Mouse (Mus musculus): ENCODE measurements around the gene Clstn3. TPM values are rescaled to one million over a fixed set of nuclear protein-coding genes. Genes with fewer than 3 reads are reported as not detected.

Gene Clstn3
- polyA plus RNA-seq, 1 experiment from 2014 or later: 10.3 TPM

DNA sequence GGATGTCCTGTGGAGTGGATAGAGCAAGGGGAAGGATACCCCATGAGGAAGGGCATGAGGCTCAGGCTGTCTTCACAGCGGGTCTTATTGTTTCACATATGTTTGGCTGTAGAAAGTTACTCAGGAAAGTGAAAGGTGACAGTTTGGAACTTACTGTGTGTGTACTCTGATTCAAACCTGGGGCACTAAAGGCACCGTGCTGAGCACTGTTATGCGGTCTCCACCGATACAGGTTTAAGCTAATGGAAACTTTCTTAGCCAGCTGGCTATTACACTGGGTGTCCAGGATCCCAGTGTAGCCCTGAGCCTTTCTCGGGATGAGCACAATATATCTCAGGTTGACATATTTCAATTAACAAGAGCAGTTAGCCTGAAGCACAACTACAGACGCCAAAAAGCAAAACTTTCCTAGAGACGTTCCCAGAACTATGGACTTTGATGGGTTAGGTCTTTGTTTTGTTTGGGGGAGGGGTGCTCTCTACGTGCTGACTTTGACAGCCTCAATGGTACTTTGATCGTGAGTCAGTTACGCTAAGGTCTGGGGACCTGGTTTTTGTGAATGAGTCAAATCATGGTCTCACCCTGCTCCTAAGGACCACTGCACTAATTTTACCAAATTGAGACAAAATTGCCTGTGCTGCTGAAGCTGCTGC lies 35.4 kb upstream of the Clstn3 start:
- H3K9me3 ChIP-seq (ENCODE audit: control insufficient read depth, low read length): no peaks in the 10 kb centered on the region
- no peak overlapping the region for H3K4me2 ChIP-seq

DNA sequence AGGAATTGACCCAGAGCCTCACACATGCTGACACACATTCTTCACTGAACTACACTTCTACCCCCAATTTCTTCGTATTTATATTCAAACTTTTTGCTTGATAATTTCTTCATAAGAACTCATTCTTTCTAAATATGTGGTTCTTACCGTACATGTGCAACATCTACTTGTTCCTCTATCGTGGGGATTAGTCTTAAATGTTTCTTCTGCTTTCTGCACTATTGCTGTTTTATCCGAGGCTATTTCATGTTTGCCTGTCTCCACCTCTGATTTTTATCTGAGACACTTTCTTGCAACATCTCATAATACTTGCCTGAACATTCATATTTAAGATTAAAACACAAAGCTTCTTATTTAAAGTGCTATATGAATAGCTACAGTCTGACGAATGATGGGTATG lies 31.5 kb upstream of the Clstn3 start:
- 92% methylated on average over 5 of the region's 5 CpGs for WGBS
- ATAC-seq (ENCODE audit: low FRiP score) (no peak), DNase-seq (ENCODE audit: low spot score, missing footprints) (peak; percentile 2)
- Histone ChIP-seq H3K27ac (ENCODE audit: low read depth, low read length) (no peak overlapping the region), H3K4me2 (no peak overlapping the region), H3K9me3 (ENCODE audit: control insufficient read depth, low read length) (no peaks in the 10 kb centered on the region), H3K4me3 (ENCODE audit: low read depth, low read length) (no peak overlapping the region), H3K4me1 (ENCODE audit: control insufficient read depth, insufficient read depth, low read length) (no peaks in the 10 kb centered on the region), H3K36me3 (ENCODE audit: control insufficient read depth, insufficient read depth, low read length) (no peaks in the 10 kb centered on the region), H3K27me3 (ENCODE audit: control insufficient read depth, insufficient read depth, low read length) (no peaks in the 10 kb centered on the region), H3K9ac (ENCODE audit: low read length) (no peak overlapping the region)

More for the DNA sequence above, 35.4 kb upstream of the Clstn3 start:
- Histone ChIP-seq H3K4me1 (ENCODE audit: control insufficient read depth, insufficient read depth, low read length) (no peaks in the 10 kb centered on the region), H3K9ac (ENCODE audit: low read length) (no peak overlapping the region), H3K27me3 (ENCODE audit: control insufficient read depth, insufficient read depth, low read length) (no peaks in the 10 kb centered on the region), H3K4me3 (ENCODE audit: low read depth, low read length) (no peak overlapping the region), H3K27ac (ENCODE audit: low read depth, low read length) (no peak overlapping the region), H3K36me3 (ENCODE audit: control insufficient read depth, insufficient read depth, low read length) (no peaks in the 10 kb centered on the region)
- ATAC-seq (ENCODE audit: low FRiP score) (no peak), DNase-seq (ENCODE audit: low spot score, missing footprints) (no peak)
- 47% methylated on average over 10 of the region's 10 CpGs for WGBS

DNA sequence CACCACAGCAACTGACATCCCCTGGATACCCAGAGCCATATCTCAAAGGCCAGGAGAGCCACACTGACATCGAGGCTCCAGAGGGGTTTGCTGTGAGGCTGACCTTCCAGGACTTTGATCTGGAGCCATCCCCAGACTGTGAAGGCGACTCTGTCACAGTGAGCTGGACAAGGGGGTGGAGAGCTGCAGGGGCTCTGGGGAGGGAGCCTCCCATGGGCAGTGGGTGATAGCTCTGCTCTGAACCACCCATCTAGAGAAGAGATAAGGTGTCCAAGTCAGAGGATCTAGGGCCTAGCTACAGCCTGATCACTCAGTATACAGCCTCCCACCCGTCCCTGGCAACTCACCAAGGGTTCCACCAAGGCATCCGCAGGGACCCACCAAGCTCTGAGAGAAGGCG lies 29.3 kb upstream of the Clstn3 start:
- Histone ChIP-seq H3K4me3 (ENCODE audit: low read depth, low read length) (no peak overlapping the region), H3K27ac (ENCODE audit: low read depth, low read length) (no peak overlapping the region), H3K36me3 (ENCODE audit: control insufficient read depth, insufficient read depth, low read length) (no peaks in the 10 kb centered on the region), H3K9ac (ENCODE audit: low read length) (no peak overlapping the region), H3K4me1 (ENCODE audit: control insufficient read depth, insufficient read depth, low read length) (no peaks in the 10 kb centered on the region), H3K4me2 (no peak overlapping the region), H3K9me3 (ENCODE audit: control insufficient read depth, low read length) (no peaks in the 10 kb centered on the region), H3K27me3 (ENCODE audit: control insufficient read depth, insufficient read depth, low read length) (no peaks in the 10 kb centered on the region)
- WGBS: 81% methylated on average over 5 of the region's 5 CpGs
- DNase-seq (ENCODE audit: low spot score, missing footprints) (no peak), ATAC-seq (ENCODE audit: low FRiP score) (peak; percentile 45; the same call in 1 of the 2 replicates)

DNA sequence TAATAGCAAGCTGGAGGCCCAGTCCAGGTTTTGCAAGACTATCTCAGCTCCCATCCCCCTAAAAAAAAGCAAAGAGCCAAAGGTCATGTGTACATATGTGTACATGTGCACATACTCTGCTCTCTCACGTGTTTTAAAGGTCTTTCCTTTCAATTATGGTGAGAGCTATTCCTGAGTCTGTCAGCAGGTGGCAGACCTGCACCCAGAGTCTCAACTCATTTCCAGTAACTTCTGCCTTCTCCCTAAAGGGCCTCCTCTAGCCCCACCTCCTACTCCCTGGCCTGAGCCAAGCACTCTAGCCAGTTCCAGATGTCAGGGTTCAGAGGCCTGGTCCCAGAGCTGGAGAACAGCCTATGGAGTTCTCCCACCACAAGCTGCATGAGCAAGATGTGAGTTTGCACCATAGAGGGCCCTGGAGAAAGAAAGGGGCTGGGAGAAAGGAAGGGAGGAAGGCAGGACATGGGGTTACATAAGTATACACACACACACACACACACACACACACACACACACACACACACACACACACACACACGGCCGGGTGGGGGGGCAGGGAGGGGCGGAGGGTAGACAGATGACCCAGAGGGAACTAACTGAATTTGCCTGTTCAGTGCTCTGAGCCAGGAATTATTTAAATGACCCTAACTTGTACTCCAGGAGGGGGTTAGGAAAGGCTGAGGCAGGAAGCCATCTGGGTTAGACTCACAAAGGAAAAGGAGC lies 28.4 kb upstream of the Clstn3 start, which contains the start of gene C1rl:
Gene C1rl, plus strand, starts transcription at position 272 of the 720 bp plus-strand sequence.
- no peak within 1 kb of the TSS for H3K9ac ChIP-seq (ENCODE audit: low read length)
- ATAC-seq (ENCODE audit: low FRiP score): peak; percentile 82
- H3K4me3 ChIP-seq (ENCODE audit: low read depth, low read length): no peak within 1 kb of the TSS
- peak; percentile 97 for DNase-seq (ENCODE audit: low spot score, missing footprints)
- no peaks in the 10 kb centered on the region for H3K4me1 ChIP-seq (ENCODE audit: control insufficient read depth, insufficient read depth, low read length)
- WGBS: 47% methylated on average over 2 of the region's 4 CpGs
- no peaks in the 10 kb centered on the region for H3K27me3 ChIP-seq (ENCODE audit: control insufficient read depth, insufficient read depth, low read length)
- H3K36me3 ChIP-seq (ENCODE audit: control insufficient read depth, insufficient read depth, low read length): no peaks in the 10 kb centered on the region
- H3K27ac ChIP-seq (ENCODE audit: low read depth, low read length): no peak within 1 kb of the TSS
- no peaks in the 10 kb centered on the region for H3K9me3 ChIP-seq (ENCODE audit: control insufficient read depth, low read length)
- H3K4me2 ChIP-seq: no peak within 1 kb of the TSS

DNA sequence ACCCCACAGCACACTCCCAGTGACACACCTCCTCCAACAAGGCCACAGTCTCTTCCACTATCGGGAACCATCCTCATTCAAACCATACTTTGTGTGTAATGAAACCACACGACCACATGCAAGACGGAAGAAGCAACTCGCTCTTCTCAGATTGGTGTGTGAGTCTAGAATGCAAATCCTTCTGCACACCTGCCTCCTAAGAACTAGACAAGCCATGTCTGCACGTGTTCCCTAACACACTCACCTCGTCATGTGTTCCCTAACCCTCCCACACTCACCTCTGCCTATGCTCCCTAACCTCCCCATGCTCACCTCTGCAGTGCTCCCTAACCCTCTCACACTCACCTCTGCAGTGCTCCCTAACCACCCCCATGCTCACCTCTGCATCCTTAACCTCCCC lies 26.8 kb upstream of the Clstn3 start:
- no peaks in the 10 kb centered on the region for H3K27me3 ChIP-seq (ENCODE audit: control insufficient read depth, insufficient read depth, low read length)
- no peak overlapping the region for H3K27ac ChIP-seq (ENCODE audit: low read depth, low read length)
- H3K4me1 ChIP-seq (ENCODE audit: control insufficient read depth, insufficient read depth, low read length): no peaks in the 10 kb centered on the region
- H3K9me3 ChIP-seq (ENCODE audit: control insufficient read depth, low read length): no peaks in the 10 kb centered on the region
- DNase-seq (ENCODE audit: low spot score, missing footprints): peak; percentile 35
- 82% methylated on average over 6 of the region's 6 CpGs for WGBS
- ATAC-seq (ENCODE audit: low FRiP score): no peak
- H3K9ac ChIP-seq (ENCODE audit: low read length): no peak overlapping the region
- H3K4me3 ChIP-seq (ENCODE audit: low read depth, low read length): no peak overlapping the region
- H3K4me2 ChIP-seq: no peak overlapping the region
- no peaks in the 10 kb centered on the region for H3K36me3 ChIP-seq (ENCODE audit: control insufficient read depth, insufficient read depth, low read length)

DNA sequence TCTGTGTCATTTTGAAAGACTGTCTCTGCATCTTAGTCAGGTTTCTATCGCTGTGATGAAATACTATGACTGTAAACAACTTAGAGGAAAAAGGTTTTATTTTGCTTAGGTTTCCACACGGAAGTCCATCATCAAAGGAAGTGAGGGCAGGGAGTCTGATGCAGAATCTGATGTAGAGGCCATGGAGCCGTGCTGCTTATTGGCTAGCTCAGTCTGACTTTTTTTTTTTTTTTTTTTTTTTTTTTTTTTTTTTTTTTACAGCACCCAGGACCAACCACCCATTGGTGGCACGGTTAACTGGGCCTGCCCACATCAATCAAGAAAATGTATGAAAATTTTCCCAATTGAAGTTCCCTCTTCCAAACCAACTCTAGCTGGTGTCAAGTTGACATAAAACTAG lies 24.4 kb upstream of the Clstn3 start:
- H3K4me3 ChIP-seq (ENCODE audit: low read depth, low read length): no peak overlapping the region
- no peaks in the 10 kb centered on the region for H3K27me3 ChIP-seq (ENCODE audit: control insufficient read depth, insufficient read depth, low read length)
- no peak overlapping the region for H3K9ac ChIP-seq (ENCODE audit: low read length)
- no peak overlapping the region for H3K27ac ChIP-seq (ENCODE audit: low read depth, low read length)
- 86% methylated on average over 4 of the region's 4 CpGs for WGBS
- DNase-seq (ENCODE audit: low spot score, missing footprints) (no peak), ATAC-seq (ENCODE audit: low FRiP score) (no peak)
- no peak overlapping the region for H3K4me2 ChIP-seq
- H3K4me1 ChIP-seq (ENCODE audit: control insufficient read depth, insufficient read depth, low read length): no peaks in the 10 kb centered on the region
- H3K9me3 ChIP-seq (ENCODE audit: control insufficient read depth, low read length): no peaks in the 10 kb centered on the region
- H3K36me3 ChIP-seq (ENCODE audit: control insufficient read depth, insufficient read depth, low read length): no peaks in the 10 kb centered on the region

DNA sequence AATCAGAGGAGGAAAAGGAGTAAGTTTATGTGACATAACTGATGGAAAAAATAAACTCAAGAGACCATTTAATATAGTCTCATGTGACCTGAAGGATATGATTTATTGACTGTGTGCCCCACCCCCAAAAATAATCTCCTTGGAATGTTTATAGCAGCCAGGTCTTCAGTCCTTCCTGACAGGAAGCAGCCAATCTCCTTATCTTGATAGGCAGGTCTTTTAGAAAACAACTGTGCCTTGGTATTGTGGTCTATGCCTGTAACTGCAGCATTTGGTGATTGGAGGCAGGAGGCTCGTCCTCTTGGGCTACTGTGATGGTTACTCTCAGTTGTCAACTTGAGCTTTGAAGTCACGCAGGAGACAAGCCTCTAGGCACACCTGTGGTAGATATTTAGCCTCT lies 22.9 kb upstream of the Clstn3 start:
- Histone ChIP-seq H3K36me3 (ENCODE audit: control insufficient read depth, insufficient read depth, low read length) (no peaks in the 10 kb centered on the region), H3K27ac (ENCODE audit: low read depth, low read length) (no peak overlapping the region), H3K9ac (ENCODE audit: low read length) (no peak overlapping the region), H3K4me1 (ENCODE audit: control insufficient read depth, insufficient read depth, low read length) (no peaks in the 10 kb centered on the region), H3K9me3 (ENCODE audit: control insufficient read depth, low read length) (no peaks in the 10 kb centered on the region), H3K27me3 (ENCODE audit: control insufficient read depth, insufficient read depth, low read length) (no peaks in the 10 kb centered on the region), H3K4me3 (ENCODE audit: low read depth, low read length) (no peak overlapping the region), H3K4me2 (no peak overlapping the region)
- ATAC-seq (ENCODE audit: low FRiP score) (no peak), DNase-seq (ENCODE audit: low spot score, missing footprints) (no peak)
- 60% methylated on average over 2 of the region's 2 CpGs for WGBS

DNA sequence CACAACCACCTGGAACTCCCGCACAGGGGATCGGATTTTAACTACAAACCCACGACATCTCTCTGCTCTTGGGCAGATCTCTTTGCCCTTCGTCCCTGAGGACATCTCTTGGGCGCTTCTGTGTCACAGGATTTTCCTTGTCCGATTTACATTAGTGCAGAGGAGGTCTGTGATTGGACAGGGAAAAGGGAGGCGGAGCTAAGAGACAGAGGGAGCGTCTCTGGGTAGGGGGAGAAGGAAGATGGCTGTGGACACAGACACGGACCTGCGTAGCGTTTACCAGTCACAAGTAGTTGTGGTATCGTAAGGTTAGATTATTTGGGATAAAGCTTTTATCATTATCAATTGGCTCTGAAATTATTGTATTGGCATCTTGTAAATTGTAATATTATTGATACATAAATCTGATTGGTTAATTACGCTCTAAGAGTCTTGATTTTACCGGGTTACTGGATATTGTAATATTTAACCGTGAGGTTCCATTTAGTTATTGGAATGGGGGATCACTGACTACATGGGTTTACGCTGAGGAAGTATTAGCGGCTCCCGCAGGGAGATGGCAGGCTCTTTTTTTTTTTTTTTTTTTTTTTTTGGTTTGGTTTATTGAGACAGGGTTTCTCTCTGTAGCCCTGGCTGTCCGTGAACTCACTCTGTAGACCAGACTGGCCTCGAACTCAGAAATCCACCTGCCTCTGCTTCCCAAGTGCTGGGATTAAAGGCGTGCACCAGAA lies 21.0 kb upstream of the Clstn3 start:
- H3K4me3 ChIP-seq (ENCODE audit: low read depth, low read length): no peak overlapping the region; the same call in 1 of the 2 replicates

DNA sequence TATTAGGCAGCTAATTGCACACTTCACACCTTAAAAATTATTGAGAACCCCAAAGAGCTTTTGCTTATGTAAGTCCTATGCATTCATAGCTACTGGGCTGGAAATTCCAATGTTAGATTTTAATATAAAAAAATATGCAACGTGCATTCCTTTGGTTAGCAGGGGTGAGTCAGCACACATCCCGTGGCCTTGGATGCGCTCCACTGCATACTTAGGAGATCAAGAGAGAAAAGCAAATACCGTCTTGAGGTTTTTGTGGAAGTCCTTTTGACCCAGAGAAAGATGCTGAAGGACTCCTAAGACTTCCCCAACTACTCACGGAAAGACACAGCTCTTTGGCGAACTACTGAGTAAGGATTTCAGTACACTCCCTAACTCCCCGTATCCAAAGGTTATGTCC lies 20.3 kb upstream of the Clstn3 start:
- Histone ChIP-seq H3K9ac (ENCODE audit: low read length) (no peak overlapping the region), H3K4me1 (ENCODE audit: control insufficient read depth, insufficient read depth, low read length) (no peaks in the 10 kb centered on the region), H3K4me3 (ENCODE audit: low read depth, low read length) (no peak overlapping the region), H3K27ac (ENCODE audit: low read depth, low read length) (no peak overlapping the region), H3K4me2 (no peak overlapping the region; the same call in 1 of the 2 replicates), H3K9me3 (ENCODE audit: control insufficient read depth, low read length) (no peaks in the 10 kb centered on the region), H3K36me3 (ENCODE audit: control insufficient read depth, insufficient read depth, low read length) (no peaks in the 10 kb centered on the region), H3K27me3 (ENCODE audit: control insufficient read depth, insufficient read depth, low read length) (no peaks in the 10 kb centered on the region)
- ATAC-seq (ENCODE audit: low FRiP score) (no peak), DNase-seq (ENCODE audit: low spot score, missing footprints) (no peak)
- 82% methylated on average over 7 of the region's 7 CpGs for WGBS

More for the DNA sequence above, 21.0 kb upstream of the Clstn3 start:
- Histone ChIP-seq H3K27me3 (ENCODE audit: control insufficient read depth, insufficient read depth, low read length) (no peaks in the 10 kb centered on the region), H3K9me3 (ENCODE audit: control insufficient read depth, low read length) (no peaks in the 10 kb centered on the region), H3K4me2 (peak overlapping the region; percentile 39), H3K4me1 (ENCODE audit: control insufficient read depth, insufficient read depth, low read length) (no peaks in the 10 kb centered on the region), H3K27ac (ENCODE audit: low read depth, low read length) (no peak overlapping the region), H3K36me3 (ENCODE audit: control insufficient read depth, insufficient read depth, low read length) (no peaks in the 10 kb centered on the region), H3K9ac (ENCODE audit: low read length) (peak overlapping the region; percentile 28; the same call in 1 of the 2 replicates)
- DNase-seq (ENCODE audit: low spot score, missing footprints) (peak; percentile 88), ATAC-seq (ENCODE audit: low FRiP score) (peak; percentile 92)
- WGBS: 31% methylated on average over 21 of the region's 21 CpGs
